In genomic region chr5:103515876-103516275, GRCm38 (mm10) we compare ENCODE assay signal across 23 mouse cellular contexts.
"Had no signal": no experiment of that assay in that cellular context is flagged by ENCODE, and none has a peak within 500 bp of the region (broad histone marks: within the 10 kb centered on the region; RNA-seq: fewer than 3 reads in every experiment).

No protein-coding gene starts in this region.

- H3K9me3 ChIP-seq: limb, embryonic 10.5 days; limb, embryonic 13.5 days; liver, embryonic 12.5 days; liver, embryonic 15.5 days; lung, embryonic 15.5 days; megakaryocyte, embryonic 14.5 days; midbrain, embryonic 10.5 days; midbrain, embryonic 13.5 days; neural tube, embryonic 13.5 days; stomach, embryonic 15.5 days had no signal

- H3K27ac ChIP-seq: layer of hippocampus, adult 2 months; limb, embryonic 10.5 days; limb, embryonic 13.5 days; liver, embryonic 12.5 days; liver, embryonic 15.5 days; lung, embryonic 15.5 days; midbrain, embryonic 10.5 days; midbrain, embryonic 13.5 days; neural tube, embryonic 13.5 days; stomach, embryonic 15.5 days had no signal

- H3K4me1 ChIP-seq: limb, embryonic 10.5 days; liver, embryonic 15.5 days; midbrain, embryonic 10.5 days; midbrain, embryonic 13.5 days had no signal

- H3K36me3 ChIP-seq: limb, embryonic 10.5 days; limb, embryonic 13.5 days; liver, embryonic 12.5 days; liver, embryonic 15.5 days; lung, embryonic 15.5 days; midbrain, embryonic 13.5 days; neural tube, embryonic 13.5 days; stomach, embryonic 15.5 days had no signal

- DNase-seq: kidney, postnatal 25 days; layer of hippocampus, adult 9-11 months; liver; lung, adult 18-20 months; lung, postnatal 10 days; lung, postnatal 36 days; retina, postnatal 1 day; right cerebral cortex, postnatal 25 days; spleen, adult 18-20 months; thymus, postnatal 25 days had no signal

- H3K4me2 ChIP-seq: limb, embryonic 13.5 days; liver, embryonic 12.5 days; liver, embryonic 15.5 days; lung, embryonic 15.5 days; midbrain, embryonic 13.5 days; neural tube, embryonic 13.5 days; stomach, embryonic 15.5 days had no signal

- H3K4me3 ChIP-seq: layer of hippocampus, adult 2 months; limb, embryonic 10.5 days; limb, embryonic 13.5 days; liver, embryonic 12.5 days; liver, embryonic 15.5 days; lung, embryonic 15.5 days; megakaryocyte, embryonic 14.5 days; midbrain, embryonic 10.5 days; midbrain, embryonic 13.5 days; myocyte; neural tube, embryonic 13.5 days; stomach, embryonic 15.5 days had no signal

- H3K9ac ChIP-seq: limb, embryonic 13.5 days; liver, embryonic 12.5 days; liver, embryonic 15.5 days; lung, embryonic 15.5 days; midbrain, embryonic 13.5 days; neural tube, embryonic 13.5 days; stomach, embryonic 15.5 days had no signal

- ATAC-seq: liver, embryonic 12.5 days; midbrain, embryonic 13.5 days; midbrain, embryonic 16.5 days had no signal

- H3K27me3 ChIP-seq: limb, embryonic 13.5 days; liver, embryonic 12.5 days; liver, embryonic 15.5 days; lung, embryonic 15.5 days; midbrain, embryonic 13.5 days; neural tube, embryonic 13.5 days; stomach, embryonic 15.5 days had no signal
